Mouse (Mus musculus) MEL (cell line): Measurements from ENCODE around the gene Htr5b. TPM values are rescaled to one million over a fixed set of nuclear protein-coding genes. Genes with fewer than 3 reads are reported as not detected.

ENCODE experiments used
- DNase-seq: peaks from one replicate; pipeline ENCODE4 v3.0.0; 2011; ENCODE audit warnings: low read depth, low spot score
- H3K27ac ChIP-seq: 2 replicates; pipeline ENCODE4 v1.5.1; 2012; ENCODE audit warnings: low read depth, mild to moderate bottlenecking, control low read depth, low read length, moderate library complexity; ENCODE audit not compliant: control insufficient read depth
- H3K27me3 ChIP-seq, 2 experiments: fragments of 150-350 bp in 1 of 2; sonication (generic) in 1 of 2; 2 replicates each; pipeline ENCODE4 v1.6.1; 2012; ENCODE audit warnings: low read length in 2 of 2, mild to moderate bottlenecking in 2 of 2, improper control_type of control experiment in 1 of 2, moderate library complexity in 1 of 2; ENCODE audit not compliant: insufficient read depth in 2 of 2, control insufficient read depth in 1 of 2
- H3K36me3 ChIP-seq, 2 experiments: 2 replicates each; pipeline ENCODE4 v1.6.1; 2012 to 2014; ENCODE audit warnings: low read length in 2 of 2, improper control_type of control experiment in 1 of 2, inconsistent platforms in 1 of 2, mild to moderate bottlenecking in 1 of 2; ENCODE audit not compliant: insufficient read depth in 2 of 2, control insufficient read depth in 1 of 2
- H3K4me1 ChIP-seq, 2 experiments: fragments of 150-350 bp in 1 of 2; sonication (generic) in 1 of 2; 2 replicates each; pipeline ENCODE4 v1.6.1; 2012; ENCODE audit warnings: low read length in 2 of 2, improper control_type of control experiment in 1 of 2, mild to moderate bottlenecking in 1 of 2; ENCODE audit not compliant: insufficient read depth in 2 of 2, control insufficient read depth in 1 of 2
- H3K4me3 ChIP-seq, 2 experiments: fragments of 150-350 bp in 1 of 2; sonication (generic) in 1 of 2; 2 replicates each; pipeline ENCODE4 v1.5.1; 2012; ENCODE audit warnings: low read depth in 2 of 2, low read length in 2 of 2, mild to moderate bottlenecking in 2 of 2, moderate library complexity in 2 of 2, control low read depth in 1 of 2, improper control_type of control experiment in 1 of 2; ENCODE audit not compliant: control insufficient read depth in 1 of 2, insufficient read depth in 1 of 2
- H3K79me2 ChIP-seq: 2 replicates; pipeline ENCODE4 v1.6.1; 2012; ENCODE audit warnings: mild to moderate bottlenecking, low read length, moderate library complexity; ENCODE audit not compliant: control insufficient read depth, poor library complexity, insufficient read depth
- H3K9ac ChIP-seq: 2 replicates; pipeline ENCODE4 v1.6.1; 2012; ENCODE audit warnings: low read depth, mild to moderate bottlenecking, control low read depth, low read length, moderate library complexity; ENCODE audit not compliant: control insufficient read depth, poor library complexity, severe bottlenecking
- H3K9me3 ChIP-seq: fragments of 150-350 bp; sonication (generic); replicated peaks from 2 replicates; pipeline ENCODE4 v1.6.1; 2012; ENCODE audit warnings: mild to moderate bottlenecking, low read length, improper control_type of control experiment, moderate library complexity; ENCODE audit not compliant: insufficient read depth
- BHLHE40 ChIP-seq: IDR thresholded peaks from 2 replicates; pipeline ENCODE4 v1.6.1; 2012; ENCODE audit warnings: low read depth, mild to moderate bottlenecking, inconsistent platforms, low read length, improper control_type of control experiment, borderline replicate concordance
- CHD2 ChIP-seq: IDR thresholded peaks from 2 replicates; pipeline ENCODE4 v1.6.1; 2011; ENCODE audit warnings: low read length, improper control_type of control experiment
- CTCF ChIP-seq, 3 experiments: IDR thresholded peaks in 2 of 3; conservative IDR thresholded peaks in 1 of 3; 2 replicates each; pipeline ENCODE4 v1.5.1; 2011 to 2012; ENCODE audit warnings: low read length in 3 of 3, low read depth in 2 of 3, mild to moderate bottlenecking in 2 of 3, improper control_type of control experiment in 1 of 3, inconsistent platforms in 1 of 3, mixed read lengths in 1 of 3, moderate library complexity in 1 of 3; ENCODE audit not compliant: control insufficient read depth in 1 of 3, insufficient read depth in 1 of 3, poor library complexity in 1 of 3, severe bottlenecking in 1 of 3
- E2F4 ChIP-seq: IDR thresholded peaks from 2 replicates; pipeline ENCODE4 v1.6.1; 2011; ENCODE audit warnings: low read depth, low read length, improper control_type of control experiment, borderline replicate concordance
- ETS1 ChIP-seq: IDR thresholded peaks from 2 replicates; pipeline ENCODE4 v1.6.1; 2012; ENCODE audit warnings: low read depth, mild to moderate bottlenecking, inconsistent platforms, low read length, improper control_type of control experiment, moderate library complexity
- GABPA ChIP-seq: IDR thresholded peaks from 2 replicates; pipeline ENCODE4 v1.6.1; 2012; ENCODE audit warnings: low read depth, mild to moderate bottlenecking, inconsistent platforms, low read length, improper control_type of control experiment, moderate library complexity
- GATA1 ChIP-seq: IDR thresholded peaks from 2 replicates; pipeline ENCODE4 v1.6.1; 2011; ENCODE audit warnings: low read depth, low read length, improper control_type of control experiment
- HCFC1 ChIP-seq: IDR thresholded peaks from 2 replicates; pipeline ENCODE4 v1.6.1; 2012; ENCODE audit warnings: low read depth, mild to moderate bottlenecking, inconsistent platforms, low read length, improper control_type of control experiment, moderate library complexity
- JUND ChIP-seq: IDR thresholded peaks from 2 replicates; pipeline ENCODE4 v1.6.1; 2011; ENCODE audit warnings: low read depth, mild to moderate bottlenecking, improper control_type of control experiment, low read length
- KAT2A ChIP-seq: conservative IDR thresholded peaks from 2 replicates; pipeline ENCODE4 v1.6.1; 2012; ENCODE audit warnings: low read depth, low read length, improper control_type of control experiment, inconsistent platforms
- MAX ChIP-seq: IDR thresholded peaks from 2 replicates; pipeline ENCODE4 v1.6.1; 2011; ENCODE audit warnings: low read length, improper control_type of control experiment
- MAZ ChIP-seq: IDR thresholded peaks from 2 replicates; pipeline ENCODE4 v1.6.1; 2012; ENCODE audit warnings: low read depth, mild to moderate bottlenecking, inconsistent platforms, low read length, improper control_type of control experiment
- MEF2A ChIP-seq: IDR thresholded peaks from 2 replicates; pipeline ENCODE4 v1.6.1; 2014; ENCODE audit warnings: low read depth, mild to moderate bottlenecking, inconsistent platforms, low read length, improper control_type of control experiment; ENCODE audit not compliant: poor library complexity, insufficient replicate concordance, severe bottlenecking; ENCODE audit errors: extremely low read depth
- MYC ChIP-seq: IDR thresholded peaks from 2 replicates; pipeline ENCODE4 v1.6.1; 2011; ENCODE audit warnings: low read depth, mild to moderate bottlenecking, low read length, improper control_type of control experiment, moderate library complexity
- NRF1 ChIP-seq: IDR thresholded peaks from 2 replicates; pipeline ENCODE4 v1.6.1; 2014; ENCODE audit warnings: low read depth, mild to moderate bottlenecking, inconsistent platforms, low read length, improper control_type of control experiment, moderate library complexity; ENCODE audit not compliant: poor library complexity, insufficient read depth, severe bottlenecking
- POLR2AphosphoS2 ChIP-seq: IDR thresholded peaks from 2 replicates; pipeline ENCODE4 v1.6.1; 2011; ENCODE audit warnings: low read length, improper control_type of control experiment
- RAD21 ChIP-seq: IDR thresholded peaks from 2 replicates; pipeline ENCODE4 v1.6.1; 2011; ENCODE audit warnings: mild to moderate bottlenecking, low read depth, low read length, improper control_type of control experiment
- TBP ChIP-seq: IDR thresholded peaks from 2 replicates; pipeline ENCODE4 v1.8.0; 2011; ENCODE audit warnings: low read depth, low read length, improper control_type of control experiment
- TCF12 ChIP-seq: IDR thresholded peaks from 2 replicates; pipeline ENCODE4 v1.6.1; 2014; ENCODE audit warnings: low read depth, mild to moderate bottlenecking, inconsistent platforms, low read length, improper control_type of control experiment, moderate library complexity
- USF1 ChIP-seq: IDR thresholded peaks from 2 replicates; pipeline ENCODE4 v1.6.1; 2014; ENCODE audit warnings: low read depth, mild to moderate bottlenecking, inconsistent platforms, low read length, improper control_type of control experiment, moderate library complexity
- ZC3H11A ChIP-seq: IDR thresholded peaks from 2 replicates; pipeline ENCODE4 v1.6.1; 2012; ENCODE audit warnings: low read depth, mild to moderate bottlenecking, inconsistent platforms, low read length, improper control_type of control experiment
- ZKSCAN1 ChIP-seq: IDR thresholded peaks from 2 replicates; pipeline ENCODE4 v1.6.1; 2012; ENCODE audit warnings: low read depth, mild to moderate bottlenecking, inconsistent platforms, low read length, improper control_type of control experiment, moderate library complexity
- ZMIZ1 ChIP-seq: IDR thresholded peaks from 2 replicates; pipeline ENCODE4 v1.6.1; 2012; ENCODE audit warnings: low read depth, mild to moderate bottlenecking, inconsistent platforms, low read length, improper control_type of control experiment, moderate library complexity
- ZNF384 ChIP-seq: IDR thresholded peaks from 2 replicates; pipeline ENCODE4 v1.6.1; 2012; ENCODE audit warnings: low read depth, mild to moderate bottlenecking, inconsistent platforms, low read length, improper control_type of control experiment
- polyA plus RNA-seq, 2 experiments: library from polyadenylated mRNA; stranded (reverse) in 1 of 2; unstranded in 1 of 2; fragments of >175 nt in 1 of 2; fragments of >200 nt in 1 of 2; gene quantifications; 2 replicates each; pipeline versions ENCODE4 v1.2.1 to v1.2.4; 2012; ENCODE audit warnings: low replicate concordance in 2 of 2, low read depth in 1 of 2; ENCODE audit not compliant: insufficient read length in 2 of 2, insufficient read depth in 1 of 2, missing spikeins in 1 of 2
- total RNA-seq: library from RNA; depleted of rRNA; stranded (reverse); fragments of 300-350 nt; gene quantifications from 2 replicates; pipeline ENCODE4 v1.2.3, GENCODE M21; 2012

Htr5b gene
- total and polyA plus RNA-seq, 3 experiments, result not detected

GRCm38 (mm10) chr1:121463806-121464205, 64.5 kb downstream of the Htr5b start:
- no peak overlapping the region for H3K27ac ChIP-seq
- DNase-seq, result no peak
- no peaks in the 10 kb centered on the region for H3K9me3 ChIP-seq
- H3K36me3 ChIP-seq, result peaks cover 0 to 2% of the 10 kb centered on the region in 2 experiments; a peak in 1 of 4 replicates
- no peaks in the 10 kb centered on the region for H3K79me2 ChIP-seq
- TF ChIP-seq TBP (no peak), CTCF (IDR thresholded peaks at IDR 0.05 in 2 of 3, conservative IDR thresholded peaks at IDR 0.05 in 1 of 3; ENCODE audit: control insufficient read depth in 1 of 3, insufficient read depth in 1 of 3, low read depth in 2 of 3, low read length in 3 of 3, poor library complexity in 1 of 3, severe bottlenecking in 1 of 3) (no peak), ZMIZ1 (no peak), TCF12 (no peak), RAD21 (no peak), NRF1 (no peak), MYC (no peak), USF1 (no peak), JUND (no peak), GATA1 (no peak), ZKSCAN1 (no peak), GABPA (no peak)
- H3K27me3 ChIP-seq, result no peaks in the 10 kb centered on the region
- no peak overlapping the region for H3K4me3 ChIP-seq
- no peak overlapping the region for H3K9ac ChIP-seq
- no peaks in the 10 kb centered on the region for H3K4me1 ChIP-seq

GRCm38 (mm10) chr1:121462643-121463042, 65.6 kb downstream of the Htr5b start:
- Histone ChIP-seq H3K9ac (no peak overlapping the region), H3K4me1 (no peaks in the 10 kb centered on the region), H3K27ac (no peak overlapping the region)

More at GRCm38 (mm10) chr1:121462643-121463042, 65.6 kb downstream of the Htr5b start:
- H3K9me3 ChIP-seq, result no peaks in the 10 kb centered on the region
- no peaks in the 10 kb centered on the region for H3K79me2 ChIP-seq
- H3K36me3 ChIP-seq, result no peaks in the 10 kb centered on the region; a peak in 1 of 4 replicates
- DNase-seq, result no peak
- H3K4me3 ChIP-seq, result no peak overlapping the region
- H3K27me3 ChIP-seq, result no peaks in the 10 kb centered on the region
- no peak for TF ChIP-seq ETS1
- TF ChIP-seq E2F4, result no peak
- TF ChIP-seq CHD2, result no peak
- no peak for TF ChIP-seq POLR2AphosphoS2
- TF ChIP-seq GABPA, result no peak
- TF ChIP-seq HCFC1, result no peak
- no peak for TF ChIP-seq KAT2A
- no peak for TF ChIP-seq ZNF384
- TF ChIP-seq TCF12, result no peak
- no peak for TF ChIP-seq ZMIZ1
- no peak for TF ChIP-seq GATA1
- no peak for TF ChIP-seq MEF2A
- TF ChIP-seq BHLHE40, result no peak
- no peak for TF ChIP-seq ZC3H11A
- TF ChIP-seq MAZ, result no peak
- no peak for TF ChIP-seq MAX
- TF ChIP-seq, all 39 proteins: peak for 0
